Mouse (Mus musculus): ENCODE results near the gene Mrtfa. TPM values are rescaled to one million over a fixed set of nuclear protein-coding genes. Genes with fewer than 3 reads are reported as not detected.
A peak's percentile ranks its signal among the peaks of the same experiment; 100 is the strongest.

Mrtfa gene
- polyA plus RNA-seq, 1 experiment from 2014 or later = 23.9 TPM

DNA sequence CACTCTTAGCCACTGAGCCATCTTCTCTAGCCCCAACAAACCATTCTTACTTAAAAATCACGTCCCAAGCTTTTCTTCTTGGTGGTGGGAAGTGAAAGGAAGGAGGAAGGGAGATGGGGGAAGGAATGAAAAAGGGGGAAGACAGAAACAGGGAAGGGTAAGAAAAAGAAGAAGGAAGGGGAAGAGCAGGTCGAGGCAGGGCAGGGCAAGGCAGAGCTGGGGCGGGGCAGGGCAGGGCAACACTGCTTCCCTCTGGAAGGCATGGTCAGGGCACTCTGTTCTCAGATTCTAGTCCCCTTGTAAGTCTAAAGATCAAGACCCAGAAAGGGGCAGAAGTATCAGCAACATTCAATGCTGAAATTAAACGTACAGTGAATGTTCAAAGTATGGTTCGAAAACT lies 132.8 kb downstream of the Mrtfa start:
- no peak overlapping the region for H3K9ac ChIP-seq
- H3K27ac ChIP-seq = no peak overlapping the region
- no peaks in the 10 kb centered on the region for H3K36me3 ChIP-seq
- H3K4me1 ChIP-seq = peaks cover 11% of the 10 kb centered on the region
- no peaks in the 10 kb centered on the region for H3K27me3 ChIP-seq (replicated peaks)
- no peaks in the 10 kb centered on the region for H3K9me3 ChIP-seq
- no peak overlapping the region for H3K4me3 ChIP-seq (replicated peaks)
- no peak for ATAC-seq (ENCODE audit: insufficient read depth, low FRiP score, low read depth)
- WGBS = 78% methylated on average over 5 of the region's 5 CpGs
- H3K4me2 ChIP-seq = no peak overlapping the region

DNA sequence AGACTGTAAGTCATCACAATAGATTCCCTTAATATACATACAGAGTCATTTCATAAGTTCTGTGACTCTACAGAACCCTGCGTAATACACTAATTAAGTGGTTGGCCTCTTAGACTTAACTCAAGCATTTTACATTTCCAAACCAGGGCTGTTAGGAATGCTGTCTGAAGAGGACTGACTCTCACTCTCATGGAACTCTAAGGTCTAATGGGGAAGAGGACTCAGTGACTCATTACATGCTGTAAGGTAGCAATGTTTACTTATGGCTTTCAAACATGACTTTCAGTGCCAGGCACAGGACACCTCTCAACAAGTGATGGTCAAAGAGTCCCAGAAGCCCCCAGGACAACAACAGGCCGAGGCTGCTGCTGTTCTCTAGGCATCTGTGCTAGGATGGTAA lies 135.1 kb downstream of the Mrtfa start:
- no peak overlapping the region for H3K4me2 ChIP-seq
- no peak overlapping the region for H3K4me3 ChIP-seq (replicated peaks)
- H3K9ac ChIP-seq = no peak overlapping the region
- no peak for ATAC-seq (ENCODE audit: insufficient read depth, low FRiP score, low read depth)
- 87% methylated on average over 2 of the region's 2 CpGs for WGBS
- no peaks in the 10 kb centered on the region for H3K4me1 ChIP-seq
- H3K9me3 ChIP-seq = no peaks in the 10 kb centered on the region
- H3K27me3 ChIP-seq (replicated peaks) = no peaks in the 10 kb centered on the region
- H3K27ac ChIP-seq = no peak overlapping the region
- no peaks in the 10 kb centered on the region for H3K36me3 ChIP-seq

- Histone ChIP-seq H3K27me3 (replicated peaks) (no peaks in the 10 kb centered on the region), H3K4me2 (no peak overlapping the region), H3K9ac (no peak overlapping the region), H3K36me3 (no peaks in the 10 kb centered on the region), H3K4me3 (replicated peaks) (no peak overlapping the region), H3K9me3 (no peaks in the 10 kb centered on the region), H3K27ac (no peak overlapping the region), H3K4me1 (no peaks in the 10 kb centered on the region)
- no peak for ATAC-seq (ENCODE audit: insufficient read depth, low FRiP score, low read depth)
- WGBS = 92% methylated on average over 5 of the region's 5 CpGs
Observed at GRCm38 (mm10) chr15:81052491-81052890, 138.1 kb downstream of the Mrtfa start.

GRCm38 (mm10) chr15:81050488-81050887 lies 140.1 kb downstream of the Mrtfa start:
- H3K4me3 ChIP-seq (replicated peaks) = no peak overlapping the region
- no peaks in the 10 kb centered on the region for H3K36me3 ChIP-seq
- H3K4me2 ChIP-seq = no peak overlapping the region
- no peak overlapping the region for H3K9ac ChIP-seq
- ATAC-seq (ENCODE audit: insufficient read depth, low FRiP score, low read depth) = no peak
- 20% methylated on average over 3 of the region's 3 CpGs for WGBS
- 0 out of 2 replicates have a peak, but pooled peaks cover 3% of the 10 kb centered on the region for H3K4me1 ChIP-seq
- H3K9me3 ChIP-seq = no peaks in the 10 kb centered on the region
- H3K27ac ChIP-seq = no peak overlapping the region
- H3K27me3 ChIP-seq (replicated peaks) = no peaks in the 10 kb centered on the region

- no peaks in the 10 kb centered on the region for H3K36me3 ChIP-seq
- no peak overlapping the region for H3K4me2 ChIP-seq
- H3K9me3 ChIP-seq = no peaks in the 10 kb centered on the region
- WGBS = 67% methylated on average over 6 of the region's 6 CpGs
- H3K27ac ChIP-seq = no peak overlapping the region
- H3K9ac ChIP-seq = no peak overlapping the region
- H3K4me1 ChIP-seq = 0 out of 2 replicates have a peak, but pooled peaks cover 3% of the 10 kb centered on the region
- no peak overlapping the region for H3K4me3 ChIP-seq (replicated peaks)
- H3K27me3 ChIP-seq (replicated peaks) = no peaks in the 10 kb centered on the region
- no peak for ATAC-seq (ENCODE audit: insufficient read depth, low FRiP score, low read depth)
Observed at GRCm38 (mm10) chr15:81049401-81050053, 141.0 kb downstream of the Mrtfa start.

GRCm38 (mm10) chr15:81047497-81047896 lies 143.1 kb downstream of the Mrtfa start:
- no peaks in the 10 kb centered on the region for H3K36me3 ChIP-seq
- no peaks in the 10 kb centered on the region for H3K27me3 ChIP-seq (replicated peaks)
- peaks cover 12% of the 10 kb centered on the region; the same call in 1 of the 2 replicates for H3K4me1 ChIP-seq
- H3K4me3 ChIP-seq (replicated peaks) = no peak overlapping the region
- no peaks in the 10 kb centered on the region for H3K9me3 ChIP-seq
- H3K27ac ChIP-seq = no peak overlapping the region
- no peak overlapping the region for H3K9ac ChIP-seq
- 35% methylated on average over 10 of the region's 10 CpGs for WGBS
- no peak overlapping the region for H3K4me2 ChIP-seq
- no peak for ATAC-seq (ENCODE audit: insufficient read depth, low FRiP score, low read depth)

- 80% methylated on average over 7 of the region's 7 CpGs for WGBS
- H3K4me2 ChIP-seq = no peak overlapping the region
- H3K27me3 ChIP-seq (replicated peaks) = no peaks in the 10 kb centered on the region
- H3K36me3 ChIP-seq = no peaks in the 10 kb centered on the region
- peaks cover 15% of the 10 kb centered on the region; the same call in 1 of the 2 replicates for H3K4me1 ChIP-seq
- H3K9me3 ChIP-seq = no peaks in the 10 kb centered on the region
- no peak overlapping the region for H3K9ac ChIP-seq
- no peak for ATAC-seq (ENCODE audit: insufficient read depth, low FRiP score, low read depth)
- no peak overlapping the region for H3K4me3 ChIP-seq (replicated peaks)
- H3K27ac ChIP-seq = no peak overlapping the region
Observed at GRCm38 (mm10) chr15:81046061-81046460, 144.5 kb downstream of the Mrtfa start.

- Histone ChIP-seq H3K4me1 (peaks cover 15% of the 10 kb centered on the region; the same call in 1 of the 2 replicates), H3K4me2 (no peak overlapping the region), H3K36me3 (no peaks in the 10 kb centered on the region), H3K4me3 (replicated peaks) (0 out of 2 replicates have a peak overlapping the region, but pooled peaks have one; percentile 3), H3K27ac (no peak overlapping the region; the same call in 1 of the 2 replicates), H3K9me3 (no peaks in the 10 kb centered on the region), H3K27me3 (replicated peaks) (no peaks in the 10 kb centered on the region), H3K9ac (no peak overlapping the region)
- no peak for ATAC-seq (ENCODE audit: insufficient read depth, low FRiP score, low read depth)
- 81% methylated on average over 4 of the region's 4 CpGs for WGBS
Observed at GRCm38 (mm10) chr15:81045336-81045735, 145.2 kb downstream of the Mrtfa start.

DNA sequence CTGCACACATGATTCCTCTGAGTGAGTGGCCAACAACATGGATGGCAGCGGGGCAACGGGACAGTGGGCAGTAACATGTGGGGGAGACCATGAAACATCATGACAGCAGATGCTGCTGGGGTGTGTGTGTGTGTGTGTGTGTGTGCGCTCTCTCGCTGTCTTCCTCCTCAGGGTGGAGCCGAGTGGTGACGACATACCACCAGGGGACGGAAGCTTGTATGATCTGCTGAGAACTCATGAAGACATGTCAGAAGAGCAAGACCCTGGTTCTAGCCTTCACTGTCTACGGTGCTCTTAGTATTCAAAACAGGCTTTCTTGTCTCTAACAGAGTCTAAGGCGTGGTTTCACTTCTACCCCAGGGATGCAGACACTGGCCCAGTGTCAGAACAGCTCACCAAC lies 146.1 kb downstream of the Mrtfa start:
- Histone ChIP-seq H3K9me3 (no peaks in the 10 kb centered on the region), H3K4me1 (peaks cover 15% of the 10 kb centered on the region; the same call in 1 of the 2 replicates), H3K4me3 (replicated peaks) (0 out of 2 replicates have a peak overlapping the region, but pooled peaks have one; percentile 3), H3K27me3 (replicated peaks) (no peaks in the 10 kb centered on the region), H3K4me2 (no peak overlapping the region), H3K36me3 (no peaks in the 10 kb centered on the region), H3K9ac (no peak overlapping the region), H3K27ac (no peak overlapping the region)
- 85% methylated on average over 9 of the region's 9 CpGs for WGBS
- ATAC-seq (ENCODE audit: insufficient read depth, low FRiP score, low read depth) = no peak

- no peak for ATAC-seq (ENCODE audit: insufficient read depth, low FRiP score, low read depth)
- Histone ChIP-seq H3K4me2 (no peak overlapping the region), H3K9ac (no peak overlapping the region), H3K4me1 (peaks cover 15% of the 10 kb centered on the region; the same call in 1 of the 2 replicates), H3K4me3 (replicated peaks) (no peak overlapping the region), H3K27ac (no peak overlapping the region), H3K27me3 (replicated peaks) (no peaks in the 10 kb centered on the region), H3K36me3 (no peaks in the 10 kb centered on the region), H3K9me3 (no peaks in the 10 kb centered on the region)
- WGBS = 63% methylated on average over 13 of the region's 13 CpGs
Observed at GRCm38 (mm10) chr15:81042276-81042931, 148.2 kb downstream of the Mrtfa start.

DNA sequence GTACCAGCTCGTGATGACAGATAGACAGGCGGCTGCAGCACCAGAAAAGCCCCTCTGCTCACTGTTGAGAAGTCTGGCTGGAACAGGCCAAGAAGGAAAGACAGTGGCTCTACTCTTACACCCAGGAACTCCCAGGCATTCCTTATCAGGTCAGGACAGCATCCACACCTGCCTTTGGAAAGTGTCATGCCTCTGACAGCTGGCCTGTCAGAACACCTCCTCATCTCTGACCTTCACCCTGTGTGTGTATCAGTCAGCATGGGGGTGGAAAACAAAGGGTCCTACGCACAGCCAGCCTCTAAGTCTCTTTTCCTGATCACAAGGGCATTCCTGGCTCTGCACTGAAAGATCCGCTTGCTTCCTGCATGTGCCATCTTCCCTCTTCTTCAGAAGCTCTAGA lies 148.8 kb downstream of the Mrtfa start:
- H3K36me3 ChIP-seq = no peaks in the 10 kb centered on the region
- 66% methylated on average over 4 of the region's 4 CpGs for WGBS
- peaks cover 15% of the 10 kb centered on the region; the same call in 1 of the 2 replicates for H3K4me1 ChIP-seq
- no peak overlapping the region for H3K4me3 ChIP-seq (replicated peaks)
- H3K27me3 ChIP-seq (replicated peaks) = no peaks in the 10 kb centered on the region
- no peak for ATAC-seq (ENCODE audit: insufficient read depth, low FRiP score, low read depth)
- no peak overlapping the region for H3K27ac ChIP-seq
- no peak overlapping the region for H3K4me2 ChIP-seq
- no peaks in the 10 kb centered on the region for H3K9me3 ChIP-seq
- H3K9ac ChIP-seq = no peak overlapping the region

- Histone ChIP-seq H3K4me1 (peaks cover 29% of the 10 kb centered on the region), H3K4me2 (no peak overlapping the region), H3K4me3 (replicated peaks) (no peak overlapping the region), H3K27ac (no peak overlapping the region), H3K9me3 (no peaks in the 10 kb centered on the region), H3K9ac (no peak overlapping the region), H3K36me3 (no peaks in the 10 kb centered on the region), H3K27me3 (replicated peaks) (no peaks in the 10 kb centered on the region)
- no peak for ATAC-seq (ENCODE audit: insufficient read depth, low FRiP score, low read depth)
- 87% methylated on average over 5 of the region's 5 CpGs for WGBS
Observed at GRCm38 (mm10) chr15:81038419-81038818, 152.1 kb downstream of the Mrtfa start.

All from stomach, embryonic 15.5 days (tissue).